Mouse (Mus musculus): ENCODE measurements around the gene Tmem63c. TPM values are rescaled to one million over a fixed set of nuclear protein-coding genes. Genes with fewer than 3 reads are reported as not detected.

Tmem63c gene
- polyA plus RNA-seq, 1 experiment from 2014 or later: 0.12 TPM

- H3K4me3 ChIP-seq (ENCODE audit: low read depth, low read length): no peak overlapping the region
- TF ChIP-seq EP300 (IDR thresholded peaks at IDR 0.05): no peak
- TF ChIP-seq CTCF (IDR thresholded peaks at IDR 0.05): no peak
- no peaks in the 10 kb centered on the region for H3K27me3 ChIP-seq (replicated peaks; ENCODE audit: insufficient read depth, low read length)
- 9% methylated on average over 15 of the region's 15 CpGs for whole genome bisulfite sequencing
- H3K4me2 ChIP-seq (replicated peaks; ENCODE audit: low read depth, low read length): no peak overlapping the region
- DNase-seq (ENCODE audit: low spot score): no peak
- no peaks in the 10 kb centered on the region for H3K9me3 ChIP-seq (ENCODE audit: low read length)
- no peaks in the 10 kb centered on the region for H3K36me3 ChIP-seq (ENCODE audit: insufficient read depth, low read length)
- peaks cover 15% of the 10 kb centered on the region for H3K4me1 ChIP-seq (ENCODE audit: insufficient read depth, low read depth, low read length)
- ATAC-seq: no peak
- no peak overlapping the region for H3K27ac ChIP-seq (ENCODE audit: low read length)
- no peak overlapping the region for H3K9ac ChIP-seq (replicated peaks; ENCODE audit: low read depth)
Observed at GRCm38 (mm10) chr12:86977833-86978232, 43.3 kb upstream of the Tmem63c start.

GRCm38 (mm10) chr12:86981180-86981579 lies 40.0 kb upstream of the Tmem63c start:
- Histone ChIP-seq H3K27me3 (replicated peaks; ENCODE audit: insufficient read depth, low read length) (0 out of 2 replicates have a peak, but pooled peaks cover 6% of the 10 kb centered on the region), H3K4me1 (ENCODE audit: insufficient read depth, low read depth, low read length) (no peaks in the 10 kb centered on the region), H3K4me3 (ENCODE audit: low read depth, low read length) (no peak overlapping the region), H3K9me3 (ENCODE audit: low read length) (no peaks in the 10 kb centered on the region), H3K36me3 (ENCODE audit: insufficient read depth, low read length) (no peaks in the 10 kb centered on the region), H3K27ac (ENCODE audit: low read length) (no peak overlapping the region), H3K9ac (replicated peaks; ENCODE audit: low read depth) (no peak overlapping the region), H3K4me2 (replicated peaks; ENCODE audit: low read depth, low read length) (no peak overlapping the region)
- DNase-seq (ENCODE audit: low spot score) (no peak), ATAC-seq (no peak)
- 27% methylated on average over 9 of the region's 9 CpGs for WGBS
- peak; percentile 45 for TF ChIP-seq CTCF (IDR thresholded peaks at IDR 0.05)
- TF ChIP-seq EP300 (IDR thresholded peaks at IDR 0.05): no peak

- Histone ChIP-seq H3K9ac (replicated peaks; ENCODE audit: low read depth) (no peak overlapping the region), H3K4me2 (replicated peaks; ENCODE audit: low read depth, low read length) (no peak overlapping the region), H3K9me3 (ENCODE audit: low read length) (no peaks in the 10 kb centered on the region), H3K27me3 (replicated peaks; ENCODE audit: insufficient read depth, low read length) (peaks cover 13% of the 10 kb centered on the region), H3K36me3 (ENCODE audit: insufficient read depth, low read length) (no peaks in the 10 kb centered on the region), H3K27ac (ENCODE audit: low read length) (no peak overlapping the region), H3K4me3 (ENCODE audit: low read depth, low read length) (no peak overlapping the region), H3K4me1 (ENCODE audit: insufficient read depth, low read depth, low read length) (no peaks in the 10 kb centered on the region)
- DNase-seq (ENCODE audit: low spot score) (peak; percentile 45), ATAC-seq (no peak)
- 3% methylated on average over 26 of the region's 28 CpGs for WGBS
- TF ChIP-seq EP300 (IDR thresholded peaks at IDR 0.05) (no peak), CTCF (IDR thresholded peaks at IDR 0.05) (no peak)
Observed at GRCm38 (mm10) chr12:86983470-86984193, 37.5 kb upstream of the Tmem63c start.

- Histone ChIP-seq H3K9ac (replicated peaks; ENCODE audit: low read depth) (no peak overlapping the region), H3K4me1 (ENCODE audit: insufficient read depth, low read depth, low read length) (no peaks in the 10 kb centered on the region), H3K27ac (ENCODE audit: low read length) (no peak overlapping the region), H3K27me3 (replicated peaks; ENCODE audit: insufficient read depth, low read length) (peaks cover 18% of the 10 kb centered on the region), H3K4me3 (ENCODE audit: low read depth, low read length) (no peak overlapping the region), H3K9me3 (ENCODE audit: low read length) (no peaks in the 10 kb centered on the region), H3K36me3 (ENCODE audit: insufficient read depth, low read length) (no peaks in the 10 kb centered on the region), H3K4me2 (replicated peaks; ENCODE audit: low read depth, low read length) (no peak overlapping the region)
- 3% methylated on average over 6 of the region's 6 CpGs for WGBS
- TF ChIP-seq CTCF (IDR thresholded peaks at IDR 0.05): no peak
- no peak for TF ChIP-seq EP300 (IDR thresholded peaks at IDR 0.05)
- ATAC-seq (peak; percentile 59), DNase-seq (ENCODE audit: low spot score) (peak; percentile 34)
Observed at GRCm38 (mm10) chr12:86984194-86984555, 37.0 kb upstream of the Tmem63c start.

- TF ChIP-seq CTCF (IDR thresholded peaks at IDR 0.05) (no peak), EP300 (IDR thresholded peaks at IDR 0.05) (no peak)
- H3K9ac ChIP-seq (replicated peaks; ENCODE audit: low read depth): no peak overlapping the region
- no peak for DNase-seq (ENCODE audit: low spot score)
- H3K36me3 ChIP-seq (ENCODE audit: insufficient read depth, low read length): no peaks in the 10 kb centered on the region
- H3K4me2 ChIP-seq (replicated peaks; ENCODE audit: low read depth, low read length): no peak overlapping the region
- 63% methylated on average over 2 of the region's 4 CpGs for WGBS
- no peaks in the 10 kb centered on the region for H3K9me3 ChIP-seq (ENCODE audit: low read length)
- no peak overlapping the region for H3K4me3 ChIP-seq (ENCODE audit: low read depth, low read length)
- peaks cover 35% of the 10 kb centered on the region for H3K27me3 ChIP-seq (replicated peaks; ENCODE audit: insufficient read depth, low read length)
- no peak for ATAC-seq
- H3K27ac ChIP-seq (ENCODE audit: low read length): no peak overlapping the region
- H3K4me1 ChIP-seq (ENCODE audit: insufficient read depth, low read depth, low read length): no peaks in the 10 kb centered on the region
Observed at GRCm38 (mm10) chr12:86986562-86986961, 34.6 kb upstream of the Tmem63c start.

- H3K9ac ChIP-seq (replicated peaks; ENCODE audit: low read depth): no peak overlapping the region
- TF ChIP-seq EP300 (IDR thresholded peaks at IDR 0.05) (no peak), CTCF (IDR thresholded peaks at IDR 0.05) (no peak)
- WGBS: 41% methylated on average over 16 of the region's 16 CpGs
- ATAC-seq (no peak), DNase-seq (ENCODE audit: low spot score) (no peak)
- H3K9me3 ChIP-seq (ENCODE audit: low read length): no peaks in the 10 kb centered on the region
- H3K27ac ChIP-seq (ENCODE audit: low read length): no peak overlapping the region
- H3K4me3 ChIP-seq (ENCODE audit: low read depth, low read length): no peak overlapping the region
- H3K4me1 ChIP-seq (ENCODE audit: insufficient read depth, low read depth, low read length): no peaks in the 10 kb centered on the region
- H3K4me2 ChIP-seq (replicated peaks; ENCODE audit: low read depth, low read length): no peak overlapping the region
- H3K36me3 ChIP-seq (ENCODE audit: insufficient read depth, low read length): no peaks in the 10 kb centered on the region
- H3K27me3 ChIP-seq (replicated peaks; ENCODE audit: insufficient read depth, low read length): peaks cover 35% of the 10 kb centered on the region
Observed at GRCm38 (mm10) chr12:86988227-86988626, 32.9 kb upstream of the Tmem63c start.
